Mouse (Mus musculus): ENCODE measurements around the gene Kifc3.
A peak's percentile ranks its signal among the peaks of the same experiment; 100 is the strongest.

The Kifc3 gene

GRCm38 (mm10) chr8:95203326-95204038 is 870 bp upstream of the Kifc3 start:
- DNase-seq (ENCODE audit: inconsistent age in 2 of 2, low spot score in 1 of 2): peak in 1 of 2 experiments; percentile 68

- DNase-seq (ENCODE audit: inconsistent age in 2 of 2, low spot score in 1 of 2): peak in 1 of 2 experiments; percentile 76
These were observed 499 bp downstream of the Kifc3 start for GRCm38 (mm10) chr8:95202056-95202570.

GRCm38 (mm10) chr8:95201491-95201890 is 1.1 kb downstream of the Kifc3 start:
- peak; percentile 75 to 93 for DNase-seq (ENCODE audit: inconsistent age in 2 of 2, low spot score in 1 of 2)

GRCm38 (mm10) chr8:95200001-95200405 is 2.6 kb downstream of the Kifc3 start:
- peak; percentile 59 to 89 for DNase-seq (ENCODE audit: inconsistent age in 2 of 2, low spot score in 1 of 2)

- DNase-seq (ENCODE audit: inconsistent age in 2 of 2, low spot score in 1 of 2): peak; percentile 59 to 81
These were observed 6.9 kb downstream of the Kifc3 start for GRCm38 (mm10) chr8:95195728-95196127.

- DNase-seq (ENCODE audit: inconsistent age in 2 of 2, low spot score in 1 of 2): no peak
These were observed 11.0 kb downstream of the Kifc3 start for GRCm38 (mm10) chr8:95191497-95192175.

GRCm38 (mm10) chr8:95187579-95187978 is 15.0 kb downstream of the Kifc3 start:
- no peak for DNase-seq (ENCODE audit: inconsistent age in 2 of 2, low spot score in 1 of 2)

GRCm38 (mm10) chr8:95185891-95186513 is 16.6 kb downstream of the Kifc3 start:
- peak in 1 of 2 experiments; percentile 72 for DNase-seq (ENCODE audit: inconsistent age in 2 of 2, low spot score in 1 of 2)

GRCm38 (mm10) chr8:95185104-95185503 is 17.5 kb downstream of the Kifc3 start:
- DNase-seq (ENCODE audit: inconsistent age in 2 of 2, low spot score in 1 of 2): peak; percentile 51 to 70

- DNase-seq (ENCODE audit: inconsistent age in 2 of 2, low spot score in 1 of 2): no peak
These were observed 18.4 kb downstream of the Kifc3 start for GRCm38 (mm10) chr8:95184171-95184570.

GRCm38 (mm10) chr8:95181850-95182249 is 20.8 kb downstream of the Kifc3 start:
- no peak for DNase-seq (ENCODE audit: inconsistent age in 2 of 2, low spot score in 1 of 2)

- no peak for DNase-seq (ENCODE audit: inconsistent age in 2 of 2, low spot score in 1 of 2)
These were observed 24.4 kb downstream of the Kifc3 start for GRCm38 (mm10) chr8:95178191-95178590.

- no peak for DNase-seq (ENCODE audit: inconsistent age in 2 of 2, low spot score in 1 of 2)
These were observed 25.6 kb downstream of the Kifc3 start for GRCm38 (mm10) chr8:95176985-95177384.

GRCm38 (mm10) chr8:95175808-95176207 is 26.8 kb downstream of the Kifc3 start:
- peak; percentile 72 to 78 for DNase-seq (ENCODE audit: inconsistent age in 2 of 2, low spot score in 1 of 2)

GRCm38 (mm10) chr8:95175306-95175705 is 27.3 kb downstream of the Kifc3 start:
- no peak for DNase-seq (ENCODE audit: inconsistent age in 2 of 2, low spot score in 1 of 2)

- peak in 1 of 2 experiments; percentile 70 for DNase-seq (ENCODE audit: inconsistent age in 2 of 2, low spot score in 1 of 2)
These were observed 30.2 kb downstream of the Kifc3 start for GRCm38 (mm10) chr8:95172433-95172832.

- peak in 1 of 2 experiments; percentile 67 for DNase-seq (ENCODE audit: inconsistent age in 2 of 2, low spot score in 1 of 2)
These were observed 34.9 kb downstream of the Kifc3 start for GRCm38 (mm10) chr8:95167726-95168125.

GRCm38 (mm10) chr8:95166400-95166799 is 36.2 kb downstream of the Kifc3 start:
- no peak for DNase-seq (ENCODE audit: inconsistent age in 2 of 2, low spot score in 1 of 2)

GRCm38 (mm10) chr8:95165923-95166322 is 36.7 kb downstream of the Kifc3 start:
- DNase-seq (ENCODE audit: inconsistent age in 2 of 2, low spot score in 1 of 2): peak; percentile 90 to 94

GRCm38 (mm10) chr8:95164469-95164868 is 38.1 kb downstream of the Kifc3 start:
- DNase-seq (ENCODE audit: inconsistent age in 2 of 2, low spot score in 1 of 2): no peak

- DNase-seq (ENCODE audit: inconsistent age in 2 of 2, low spot score in 1 of 2): peak in 1 of 2 experiments; percentile 76
These were observed 38.6 kb downstream of the Kifc3 start for GRCm38 (mm10) chr8:95163969-95164368.

- DNase-seq (ENCODE audit: inconsistent age in 2 of 2, low spot score in 1 of 2): no peak
These were observed 39.8 kb downstream of the Kifc3 start for GRCm38 (mm10) chr8:95162785-95163184.
